19 mouse cellular contexts compared by ENCODE assay signal in genomic region chr13:71068757-71069201, GRCm38 (mm10).
DNase-seq lines count a peak whose midpoint lies in the region; ATAC-seq and TF ChIP-seq lines count a peak whose summit lies in the region.
"Had no signal": no experiment of that assay in that cellular context is flagged by ENCODE, and none has a peak within 500 bp of the region (broad histone marks: within the 10 kb centered on the region; RNA-seq: fewer than 3 reads in every experiment).

No protein-coding gene starts in this region.

- DNase-seq in forebrain, embryonic 10.5 days (ENCODE audit: extremely low spot score, low spot score) = no peak
- DNase-seq in embryonic facial prominence, embryonic 14.5 days (ENCODE audit: low spot score) = no peak
- DNase-seq in hindbrain, postnatal 0 days (ENCODE audit: low spot score) = peak; percentile 18
- DNase-seq in adipocyte (ENCODE audit: low spot score) = no peak
- DNase-seq in retina, embryonic 14.5 days (ENCODE audit: low spot score) = no peak
- DNase-seq: adrenal gland, adult 2 months; cerebellum, postnatal 10 days; kidney, adult 11 months; kidney, postnatal 25 days; layer of hippocampus, adult 9-11 months; lung, adult 2 months; lung, postnatal 36 days; retina, postnatal 1 day; right cerebral cortex, postnatal 4 days; thymus, adult 2 months had no signal

- peaks cover 21% of the 10 kb centered on the region for H3K4me1 ChIP-seq in forebrain, embryonic 13.5 days
- H3K4me1 ChIP-seq in forebrain, embryonic 10.5 days = peaks cover 16% of the 10 kb centered on the region
- H3K4me1 ChIP-seq in embryonic facial prominence, embryonic 14.5 days (ENCODE audit: control insufficient read depth, insufficient read depth, low read length) = 0 out of 2 replicates have a peak, but pooled peaks cover 11% of the 10 kb centered on the region
- H3K4me1 ChIP-seq in hindbrain, postnatal 0 days (ENCODE audit: insufficient read depth, low read length) = peaks cover 4% of the 10 kb centered on the region; the same call in 1 of the 2 replicates
- peaks cover 28% of the 10 kb centered on the region for H3K4me1 ChIP-seq in midbrain, embryonic 16.5 days (ENCODE audit: control insufficient read depth, insufficient read depth, low read length)
- H3K4me1 ChIP-seq: heart, embryonic 13.5 days had no signal

- no peaks in the 10 kb centered on the region for H3K9me3 ChIP-seq in forebrain, embryonic 13.5 days (replicated peaks)
- H3K9me3 ChIP-seq in forebrain, embryonic 10.5 days = no peaks in the 10 kb centered on the region
- no peaks in the 10 kb centered on the region for H3K9me3 ChIP-seq in embryonic facial prominence, embryonic 14.5 days (ENCODE audit: control insufficient read depth, low read length)
- H3K9me3 ChIP-seq in hindbrain, postnatal 0 days (ENCODE audit: low read length) = no peaks in the 10 kb centered on the region
- no peaks in the 10 kb centered on the region for H3K9me3 ChIP-seq in midbrain, embryonic 16.5 days (replicated peaks; ENCODE audit: control insufficient read depth, low read length, poor library complexity, severe bottlenecking)
- H3K9me3 ChIP-seq: heart, embryonic 13.5 days had no signal

- peaks cover 7% of the 10 kb centered on the region; the same call in 1 of the 2 replicates for H3K27me3 ChIP-seq in forebrain, embryonic 13.5 days
- H3K27me3 ChIP-seq in forebrain, embryonic 10.5 days (ENCODE audit: poor library complexity, severe bottlenecking) = no peaks in the 10 kb centered on the region
- no peaks in the 10 kb centered on the region for H3K27me3 ChIP-seq in embryonic facial prominence, embryonic 14.5 days (replicated peaks; ENCODE audit: control insufficient read depth, insufficient read depth, low read length)
- H3K27me3 ChIP-seq in hindbrain, postnatal 0 days (ENCODE audit: insufficient read depth, low read length) = no peaks in the 10 kb centered on the region
- H3K27me3 ChIP-seq in midbrain, embryonic 16.5 days (ENCODE audit: control insufficient read depth, insufficient read depth, low read depth, low read length) = no peaks in the 10 kb centered on the region
- H3K27me3 ChIP-seq: heart, embryonic 13.5 days had no signal

- 60% methylated on average over 11 of the region's 11 CpGs for WGBS in forebrain, embryonic 13.5 days
- WGBS in forebrain, embryonic 10.5 days = 86% methylated on average over 11 of the region's 11 CpGs
- 21% methylated on average over 11 of the region's 11 CpGs for WGBS in embryonic facial prominence, embryonic 14.5 days
- WGBS in hindbrain, postnatal 0 days = 41% methylated on average over 11 of the region's 11 CpGs
- 33% methylated on average over 11 of the region's 11 CpGs for WGBS in midbrain, embryonic 16.5 days

- H3K4me2 ChIP-seq in forebrain, embryonic 13.5 days = peak overlapping the region; percentile 26; the same call in 1 of the 2 replicates
- no peak overlapping the region for H3K4me2 ChIP-seq in embryonic facial prominence, embryonic 14.5 days (ENCODE audit: low read depth, low read length)
- peak overlapping the region; percentile 10; the same call in 1 of the 2 replicates for H3K4me2 ChIP-seq in hindbrain, postnatal 0 days (ENCODE audit: low read depth, low read length)
- peak overlapping the region; percentile 42 for H3K4me2 ChIP-seq in midbrain, embryonic 16.5 days (ENCODE audit: low read length)
- H3K4me2 ChIP-seq: heart, embryonic 13.5 days had no signal

- no peaks in the 10 kb centered on the region for H3K36me3 ChIP-seq in forebrain, embryonic 13.5 days (ENCODE audit: poor library complexity, severe bottlenecking)
- H3K36me3 ChIP-seq in forebrain, embryonic 10.5 days (replicated peaks) = no peaks in the 10 kb centered on the region
- no peaks in the 10 kb centered on the region for H3K36me3 ChIP-seq in embryonic facial prominence, embryonic 14.5 days (ENCODE audit: control insufficient read depth, insufficient read depth, low read length)
- H3K36me3 ChIP-seq in hindbrain, postnatal 0 days (ENCODE audit: insufficient read depth, low read length) = no peaks in the 10 kb centered on the region
- H3K36me3 ChIP-seq in midbrain, embryonic 16.5 days (ENCODE audit: control insufficient read depth, insufficient read depth, low read length) = no peaks in the 10 kb centered on the region
- H3K36me3 ChIP-seq: heart, embryonic 13.5 days had no signal

- no peak for TF ChIP-seq CTCF in hindbrain, postnatal 0 days (IDR thresholded peaks at IDR 0.05; ENCODE audit: low read depth)

- peak; percentile 64; the same call in 1 of the 2 replicates for ATAC-seq in forebrain, embryonic 13.5 days
- 0 out of 2 replicates have a peak, but pooled peaks have one; percentile 33 for ATAC-seq in embryonic facial prominence, embryonic 14.5 days (ENCODE audit: low read depth)
- peak; percentile 47; the same call in 1 of the 2 replicates for ATAC-seq in hindbrain, postnatal 0 days
- ATAC-seq in midbrain, embryonic 16.5 days = peak; percentile 74
- no peak for ATAC-seq in megakaryocyte, adult 5-6 weeks (ENCODE audit: poor library complexity, severe bottlenecking)

- H3K27ac ChIP-seq in forebrain, embryonic 13.5 days = peak overlapping the region; percentile 15; the same call in 1 of the 2 replicates
- no peak overlapping the region for H3K27ac ChIP-seq in forebrain, embryonic 10.5 days
- H3K27ac ChIP-seq in embryonic facial prominence, embryonic 14.5 days (replicated peaks; ENCODE audit: low read depth, low read length) = no peak overlapping the region
- H3K27ac ChIP-seq in hindbrain, postnatal 0 days = no peak overlapping the region
- H3K27ac ChIP-seq in midbrain, embryonic 16.5 days (ENCODE audit: low read length) = peak overlapping the region; percentile 60
- H3K27ac ChIP-seq: heart, embryonic 13.5 days had no signal

- no peak overlapping the region for H3K4me3 ChIP-seq in forebrain, embryonic 13.5 days
- H3K4me3 ChIP-seq in forebrain, embryonic 10.5 days = no peak overlapping the region
- H3K4me3 ChIP-seq in embryonic facial prominence, embryonic 14.5 days (ENCODE audit: low read depth, low read length) = no peak overlapping the region
- no peak overlapping the region for H3K4me3 ChIP-seq in hindbrain, postnatal 0 days (ENCODE audit: low read length)
- H3K4me3 ChIP-seq in midbrain, embryonic 16.5 days (ENCODE audit: low read depth, low read length) = no peak overlapping the region
- H3K4me3 ChIP-seq: heart, embryonic 13.5 days had no signal

- H3K9ac ChIP-seq in forebrain, embryonic 13.5 days = no peak overlapping the region
- H3K9ac ChIP-seq in embryonic facial prominence, embryonic 14.5 days (ENCODE audit: low read depth, low read length) = no peak overlapping the region
- no peak overlapping the region for H3K9ac ChIP-seq in hindbrain, postnatal 0 days (replicated peaks; ENCODE audit: low read length)
- H3K9ac ChIP-seq in midbrain, embryonic 16.5 days (ENCODE audit: low read depth, low read length) = peak overlapping the region; percentile 34; the same call in 1 of the 2 replicates
- H3K9ac ChIP-seq: heart, embryonic 13.5 days had no signal

Comparison
In these comparisons a context has a peak if more than half of its experiments do, and no peak if none do; other contexts are left out.
1. H3K27ac ChIP-seq: peak in forebrain, embryonic 13.5 days (single experiment) and midbrain, embryonic 16.5 days (single experiment); none in forebrain, embryonic 10.5 days (single experiment), embryonic facial prominence, embryonic 14.5 days (single experiment) and hindbrain, postnatal 0 days (single experiment).